Mouse (Mus musculus) liver, postnatal 0 days (tissue): ENCODE data around the gene Zfp398.

ENCODE experiments used
- CTCF ChIP-seq: sonication (generic); IDR thresholded peaks from 2 replicates; pipeline ENCODE4 v1.5.1; 2016; ENCODE audit warnings: antibody characterized with exemption, low read depth
- EP300 ChIP-seq: IDR thresholded peaks from 2 replicates; pipeline ENCODE4 v1.6.1; 2016; ENCODE audit warnings: antibody characterized with exemption, low read depth, mild to moderate bottlenecking

DNA sequence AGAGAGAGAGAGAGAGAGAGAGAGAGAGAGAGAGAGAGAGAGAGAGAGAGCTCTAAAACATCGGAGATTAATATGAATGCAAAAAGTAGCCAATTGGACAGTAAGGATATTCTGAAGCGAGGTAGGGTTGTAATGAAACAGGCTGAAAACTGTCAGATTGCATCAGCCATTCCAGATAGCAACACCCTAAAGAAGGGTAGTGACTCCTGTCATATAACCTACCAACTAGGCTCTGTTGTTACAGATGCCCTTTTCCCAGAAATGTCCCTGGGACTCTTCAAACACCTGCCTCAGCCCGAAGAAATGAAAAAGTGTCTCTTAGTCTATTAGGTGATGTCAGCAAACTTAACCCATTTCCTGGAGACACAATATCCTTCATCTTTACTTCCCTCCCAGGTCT lies 46.6 kb upstream of the Zfp398 start:
- TF ChIP-seq CTCF (no peak), EP300 (no peak)
